Mouse (Mus musculus): ENCODE measurements at regions not wholly inside any gene's neighbourhood (a gene's known extent, or its start where the extent isn't known, plus 50 kb on each side); places are given as distances from the start of the nearest gene placed in this dataset.
"Not testable (repeated sequence)": the region's sequence is repeated elsewhere in the genome, so short reads cannot be mapped to it uniquely, and the experiment has no call there.

DNA sequence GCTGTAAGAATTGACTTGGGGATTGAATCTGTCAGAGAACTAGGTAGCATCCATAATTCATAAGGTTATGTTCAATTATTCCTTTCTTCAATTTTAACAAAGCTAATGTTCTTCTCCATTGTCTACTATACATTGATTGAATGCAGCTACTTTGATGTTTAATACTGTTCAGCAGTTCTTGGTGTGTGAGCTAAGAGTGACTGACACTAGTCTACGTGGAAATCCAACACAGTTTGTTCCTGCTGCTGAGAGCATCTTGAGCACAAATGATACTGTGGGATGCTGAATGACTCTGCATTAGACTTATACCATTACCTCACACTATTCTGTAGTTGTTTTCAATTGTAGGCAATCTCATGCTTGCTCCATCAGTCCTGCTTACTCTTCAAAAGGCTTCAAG, 249.4 kb upstream of the Akr1e1 start:
- ATAC-seq, result no peak

DNA sequence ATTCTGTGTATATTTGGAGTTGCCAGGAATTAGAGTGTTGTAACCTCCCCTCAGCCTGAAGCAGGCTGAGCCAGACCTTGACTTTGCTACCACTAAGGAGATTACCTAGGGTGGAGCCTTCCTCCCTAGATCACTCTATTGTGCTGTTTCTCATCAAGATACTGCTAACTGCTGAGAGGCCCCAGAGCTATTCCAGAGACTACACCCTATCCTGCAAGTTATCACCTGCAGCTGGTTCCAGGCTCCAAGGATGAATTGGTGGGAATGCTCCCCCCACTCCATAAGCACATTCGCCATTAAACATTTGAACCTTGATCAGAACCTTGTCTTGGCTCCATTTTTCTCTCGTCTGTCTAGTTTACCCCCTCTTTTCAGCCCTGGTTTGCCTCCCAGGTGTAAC, 230.5 kb upstream of the Akr1e1 start:
- not testable (repeated sequence) for ATAC-seq

DNA sequence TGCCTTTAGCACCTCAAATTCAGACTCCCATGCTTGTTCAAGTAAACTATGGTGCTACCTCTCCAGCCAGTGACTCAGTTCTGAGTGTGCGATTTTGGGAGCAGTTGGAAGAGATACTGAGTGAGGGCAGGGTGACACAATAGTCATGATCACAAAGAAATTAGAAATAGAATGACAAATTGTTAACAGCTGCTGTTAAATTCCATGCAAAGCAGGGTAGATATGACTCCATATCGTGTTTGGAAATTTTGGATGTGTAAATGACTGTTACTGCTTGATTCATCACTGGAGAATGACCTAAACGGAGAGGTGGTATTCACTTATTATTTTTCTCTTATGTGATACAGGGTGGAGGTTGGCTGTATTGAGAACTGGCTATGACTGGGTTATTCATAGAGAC, 217.8 kb upstream of the Akr1e1 start:
- ATAC-seq, result no peak

DNA sequence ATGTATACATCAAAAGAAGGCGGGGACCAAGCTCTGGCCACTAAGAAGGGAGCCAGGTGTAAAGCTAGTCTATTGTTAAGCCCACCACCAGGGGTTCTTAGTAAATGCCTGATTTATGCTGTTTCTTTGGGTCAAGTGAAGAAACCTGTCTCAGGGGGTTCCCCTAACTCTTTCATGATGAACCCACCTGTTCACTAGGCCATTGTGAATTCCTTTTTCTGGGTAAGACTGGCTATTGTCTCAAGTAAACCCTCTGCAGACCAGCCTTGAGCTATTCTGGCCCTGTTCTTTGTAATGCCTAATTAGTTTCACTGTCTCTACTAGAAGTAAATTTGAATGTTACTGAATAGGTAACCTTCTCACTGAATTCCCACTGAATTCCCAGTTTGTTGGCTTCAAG, 216.8 kb upstream of the Akr1e1 start:
- ATAC-seq, result not testable (repeated sequence)

DNA sequence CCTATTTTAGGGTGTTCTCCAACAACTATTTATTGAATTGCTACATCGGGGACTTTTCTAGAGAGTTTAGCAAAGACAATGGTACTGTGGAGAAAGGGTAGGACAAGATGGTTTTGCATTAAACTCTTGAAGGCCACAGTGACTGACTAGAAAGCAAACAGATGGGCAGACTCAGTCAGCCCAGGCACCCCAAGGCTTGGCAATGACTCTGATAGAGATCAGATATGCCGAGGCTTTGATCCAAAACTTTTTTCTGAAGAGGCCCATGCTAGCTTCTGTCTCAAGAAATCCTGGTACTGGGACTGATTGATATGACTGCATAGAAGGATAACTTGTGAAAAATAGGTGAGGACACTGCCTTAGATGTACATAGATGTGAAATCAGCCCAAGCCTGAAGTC, 197.9 kb upstream of the Akr1e1 start:
- no peak for ATAC-seq

DNA sequence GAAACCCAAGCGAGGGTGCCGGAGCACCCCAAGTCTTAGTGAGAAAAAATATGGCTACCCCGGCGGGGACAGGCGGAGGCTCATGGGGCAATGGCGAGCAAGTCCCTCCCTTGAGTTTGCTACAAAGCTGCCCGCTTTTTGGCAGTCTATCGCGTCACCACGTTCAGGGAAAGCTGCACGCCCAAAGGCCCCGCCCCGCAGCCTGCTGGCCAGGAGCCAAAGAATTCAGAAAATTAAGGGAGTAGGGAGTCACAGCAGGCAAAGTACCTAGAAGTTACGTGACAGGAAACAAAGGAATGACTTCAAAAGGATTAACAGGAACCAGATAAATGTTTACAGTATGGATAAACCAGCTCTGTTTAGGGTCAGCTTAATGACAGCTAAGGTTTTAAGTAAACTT, 191.7 kb upstream of the Akr1e1 start:
- ATAC-seq, result no peak

DNA sequence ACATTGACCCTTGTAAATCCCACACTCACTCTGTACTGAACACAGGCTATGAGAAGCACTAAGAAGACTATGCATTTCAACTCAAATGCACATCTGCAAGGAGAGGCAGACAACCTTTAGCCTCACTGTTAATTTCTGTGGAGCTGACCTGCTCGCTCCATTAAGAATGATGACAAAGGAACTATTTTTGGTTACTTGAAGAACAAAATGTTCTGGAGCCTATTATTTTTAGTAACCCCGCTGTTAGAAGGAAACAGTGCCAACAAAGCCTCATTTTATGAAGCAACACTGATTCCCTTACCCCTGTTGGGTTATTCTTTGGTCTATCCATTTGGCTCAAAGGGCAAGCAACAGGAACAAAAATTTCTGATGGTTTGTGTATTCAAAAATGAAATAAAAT, 182.2 kb upstream of the Akr1e1 start:
- ATAC-seq, result no peak

DNA sequence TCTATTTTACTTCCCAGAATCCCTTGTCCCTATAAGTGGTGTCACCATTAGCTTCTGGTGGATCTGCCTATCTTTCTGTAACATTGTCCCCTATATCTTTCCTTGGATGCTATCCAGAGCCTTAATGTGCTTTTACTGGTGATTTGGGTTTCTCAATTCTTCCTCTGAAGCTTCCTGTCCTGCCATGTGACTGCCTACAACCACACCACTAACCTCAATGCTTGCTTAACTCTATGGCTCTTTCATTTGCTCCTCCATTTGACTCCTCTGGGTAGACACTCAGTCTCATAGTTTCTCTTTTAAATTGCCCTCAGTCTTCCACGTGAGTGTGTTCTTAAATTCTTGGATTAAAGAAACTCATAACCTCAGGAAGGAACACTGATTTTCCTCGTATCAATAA, 181.4 kb upstream of the Akr1e1 start:
- no peak for ATAC-seq

DNA sequence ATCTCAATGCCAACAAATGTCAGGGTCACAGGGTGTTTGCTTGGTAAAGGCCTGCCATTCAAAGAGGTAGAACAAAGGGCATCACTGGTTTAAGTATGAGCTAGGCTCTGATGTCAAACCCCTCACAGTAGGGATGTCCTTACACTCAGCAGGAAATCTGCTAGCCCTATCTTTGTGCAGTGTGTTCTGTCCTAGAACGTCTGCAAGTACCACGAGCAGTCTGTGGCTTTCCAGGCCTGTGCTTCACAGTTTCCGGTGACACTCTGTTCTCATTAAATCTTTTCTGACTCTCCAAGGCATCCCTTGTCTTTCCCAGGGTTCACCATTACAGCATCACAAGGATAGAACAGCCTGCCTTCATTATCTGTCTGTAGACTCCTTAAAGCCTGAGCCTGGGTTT, 174.3 kb upstream of the Akr1e1 start:
- no peak for ATAC-seq

DNA sequence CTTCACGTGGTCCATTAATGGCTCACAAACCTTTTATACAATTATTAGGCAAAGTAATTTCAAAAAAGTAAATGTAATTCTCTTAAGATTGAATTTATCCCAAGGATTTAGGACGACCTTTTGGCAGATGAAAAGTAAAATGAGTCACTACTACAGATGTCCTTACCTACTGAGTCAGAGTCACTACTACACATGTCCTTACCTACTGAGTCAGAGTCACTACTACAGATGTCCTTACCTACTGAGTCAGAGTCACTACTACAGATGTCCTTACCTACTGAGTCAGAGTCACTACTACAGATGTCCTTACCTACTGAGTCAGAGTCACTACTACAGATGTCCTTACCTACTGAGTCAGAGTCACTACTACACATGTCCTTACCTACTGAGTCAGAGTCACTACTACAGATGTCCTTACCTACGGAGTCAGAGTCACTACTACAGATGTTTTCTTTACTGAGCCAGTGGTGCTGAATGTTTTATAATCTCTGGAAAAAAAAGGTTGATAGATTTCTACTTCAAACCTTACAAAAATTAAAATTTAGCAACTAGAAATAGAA, 169.4 kb upstream of the Akr1e1 start:
- not testable (repeated sequence) for ATAC-seq

DNA sequence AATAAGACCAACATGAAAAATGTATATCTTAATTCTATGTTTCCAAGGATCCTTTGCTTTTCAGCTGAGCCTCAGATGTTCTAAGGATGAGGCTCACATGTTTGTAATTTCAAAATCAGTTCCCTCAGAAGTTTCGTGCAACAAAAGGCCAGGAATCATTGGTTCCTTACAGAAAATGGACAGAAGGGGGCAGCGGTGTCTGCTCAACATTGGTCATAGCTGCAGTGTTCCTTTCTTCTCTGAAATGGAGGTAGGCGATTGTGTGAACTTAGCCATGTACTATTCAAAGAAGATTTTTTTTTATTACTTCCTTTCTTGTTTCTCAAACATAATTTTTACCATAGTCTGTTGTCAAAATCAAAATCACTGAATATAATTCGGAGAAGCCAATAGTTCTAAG, 167.9 kb upstream of the Akr1e1 start:
- peak; percentile 74 for ATAC-seq

DNA sequence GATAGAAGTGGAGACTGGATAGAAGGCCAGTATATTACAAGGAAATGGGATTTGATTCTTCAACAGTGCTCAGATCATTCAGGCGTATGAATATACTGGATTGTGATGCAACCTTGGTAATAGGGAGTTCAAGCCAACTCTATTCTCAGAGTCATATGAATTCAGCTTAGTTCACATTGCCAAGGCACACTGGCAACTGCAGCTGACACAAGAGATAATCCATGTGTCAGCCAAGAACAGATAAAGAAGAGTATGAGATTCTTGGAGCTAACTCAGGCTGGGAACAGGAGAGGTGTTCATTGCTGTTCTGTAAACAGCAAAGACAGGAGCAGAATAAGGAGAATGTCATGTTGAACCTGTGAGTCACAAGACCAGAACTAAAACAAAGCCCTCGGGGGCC, 163.3 kb upstream of the Akr1e1 start:
- no peak for ATAC-seq

DNA sequence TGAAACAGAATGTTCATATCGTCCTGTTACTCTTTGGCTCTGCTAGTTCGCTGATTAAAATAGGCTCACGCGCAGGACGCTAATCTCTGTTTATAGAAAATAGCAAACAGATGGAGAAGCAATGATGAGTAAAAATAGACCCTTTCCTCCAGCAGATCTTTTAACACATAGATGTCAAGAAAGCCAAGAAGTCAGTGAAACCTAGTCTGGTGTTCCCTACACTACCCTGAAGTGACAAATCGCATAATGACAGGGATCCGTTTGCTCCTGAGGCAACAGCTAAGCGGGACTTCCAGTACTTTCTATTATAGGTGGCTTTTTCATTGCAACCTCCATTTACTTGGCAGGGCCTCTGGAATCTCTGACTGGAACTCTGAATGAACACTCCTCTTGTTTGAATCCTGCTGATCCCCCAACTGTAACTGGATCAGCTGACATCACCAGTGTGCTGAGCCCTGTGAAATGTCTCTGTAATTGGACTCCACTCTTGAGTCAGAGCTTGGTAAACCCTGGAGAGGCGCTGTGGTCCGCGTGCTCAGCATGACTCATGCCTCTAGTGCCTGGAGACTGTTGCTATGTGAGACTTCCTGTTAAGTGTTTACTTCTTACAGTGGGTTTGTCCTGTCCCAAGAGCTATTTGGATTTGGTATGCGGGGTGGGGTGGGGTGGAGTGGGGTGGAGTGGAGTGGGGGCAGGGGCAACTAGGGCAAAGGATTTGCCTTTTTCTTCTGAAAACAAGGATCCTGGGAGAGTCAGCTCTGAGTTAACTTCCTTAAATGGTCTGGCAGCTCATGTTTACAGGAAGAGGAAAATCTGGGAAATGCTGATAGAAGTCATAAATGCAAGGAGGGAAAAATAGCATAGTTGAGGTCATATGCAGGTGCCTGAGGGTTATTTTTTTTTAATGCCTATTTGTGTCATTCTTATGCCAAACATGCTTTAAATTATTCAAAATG, 162.4 kb upstream of the Akr1e1 start:
- ATAC-seq, result peak; percentile 99

DNA sequence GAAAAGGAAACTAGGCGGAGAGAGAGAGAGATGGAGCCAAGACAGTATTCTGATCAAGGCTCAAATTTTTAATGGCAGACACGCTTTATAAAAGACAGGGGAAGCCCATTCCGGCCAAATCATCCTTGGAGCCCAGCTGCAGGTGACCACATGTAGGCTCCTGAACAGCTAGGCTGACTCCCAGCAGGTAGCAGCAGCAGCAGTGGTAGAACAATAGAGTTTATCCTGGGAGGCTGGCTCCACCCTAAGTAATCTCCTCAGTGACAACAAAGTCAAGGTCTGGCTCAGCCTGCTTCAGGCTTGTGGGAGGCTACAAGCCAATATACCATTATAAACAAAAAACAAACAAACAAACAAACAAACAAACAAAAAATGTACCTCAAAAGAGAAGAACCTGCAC, 151.0 kb upstream of the Akr1e1 start:
- ATAC-seq, result no peak

DNA sequence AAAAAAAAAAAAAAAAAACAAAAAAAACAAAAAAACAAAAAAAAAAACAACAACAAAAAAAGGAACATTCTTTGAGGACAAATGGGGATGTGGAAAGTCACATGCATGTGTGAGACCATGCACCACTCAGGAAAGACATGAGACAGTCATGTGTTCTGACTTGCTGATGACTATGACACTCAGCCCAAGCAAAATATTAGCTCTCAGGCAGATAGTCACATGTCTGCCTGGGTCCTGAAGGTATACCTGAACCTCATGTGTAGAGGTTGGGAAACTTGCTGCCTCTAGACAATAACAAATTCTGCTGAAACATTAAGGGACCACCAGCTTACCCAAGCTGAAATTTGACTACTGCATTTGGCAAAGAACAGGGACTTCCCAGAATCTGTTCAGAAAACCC, 147.6 kb upstream of the Akr1e1 start:
- no peak for ATAC-seq

DNA sequence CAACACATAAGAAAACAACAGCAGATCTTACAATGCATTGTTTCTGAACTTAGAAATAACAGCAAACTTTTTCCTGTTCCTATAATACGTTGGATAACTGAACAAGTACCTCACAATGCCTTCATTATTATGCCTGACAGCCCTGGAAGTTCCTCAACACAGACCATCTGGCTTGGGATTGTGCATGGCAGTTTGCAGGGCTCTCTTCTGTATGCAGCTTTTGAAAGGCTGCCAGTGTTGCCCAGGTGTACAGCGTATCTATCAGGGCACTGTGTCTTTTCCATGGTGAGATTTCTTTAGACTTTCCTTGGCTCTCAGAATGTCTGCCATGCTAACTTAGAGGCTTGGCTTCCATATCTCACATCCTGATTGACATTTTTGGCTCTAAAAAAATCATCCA, 134.0 kb upstream of the Akr1e1 start:
- no peak for ATAC-seq

DNA sequence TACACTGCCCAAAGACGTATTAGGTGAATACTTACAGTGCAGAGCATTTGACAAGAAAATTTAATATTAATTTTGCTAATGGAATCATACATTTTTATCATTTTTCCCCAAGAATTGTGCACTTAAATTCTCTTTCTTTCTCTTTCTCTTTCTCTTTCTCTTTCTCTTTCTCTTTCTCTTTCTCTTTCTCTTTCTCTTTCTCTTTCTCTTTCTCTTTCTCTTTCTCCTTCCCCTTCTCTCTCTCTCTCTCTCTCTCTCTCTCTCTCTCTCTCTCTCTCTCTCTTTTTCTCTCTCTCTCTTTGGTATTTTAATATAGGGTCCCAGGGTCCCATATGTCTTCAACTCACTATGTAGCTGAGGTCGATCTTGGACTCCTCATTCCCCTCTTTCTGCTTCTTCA, 107.3 kb upstream of the Akr1e1 start:
- ATAC-seq, result not testable (repeated sequence)

DNA sequence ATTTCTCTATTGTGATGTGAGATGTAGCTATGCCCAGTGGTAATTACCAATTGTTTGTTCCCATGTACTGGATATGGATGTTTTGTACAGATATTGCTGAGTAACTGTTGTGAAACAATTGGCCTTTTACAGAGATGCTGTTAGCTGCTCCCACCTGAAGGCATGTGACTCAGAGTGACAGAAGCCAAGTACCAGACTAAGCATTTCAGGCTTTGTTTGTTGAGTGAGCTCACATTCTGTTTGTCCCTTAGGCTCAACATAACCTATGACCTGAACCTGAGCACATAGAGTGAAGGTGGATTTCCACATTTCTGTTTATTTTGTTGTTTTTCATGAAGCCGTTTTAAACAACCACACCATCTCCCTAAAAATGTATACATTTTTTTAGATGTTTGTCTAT, 105.8 kb upstream of the Akr1e1 start:
- ATAC-seq, result no peak

DNA sequence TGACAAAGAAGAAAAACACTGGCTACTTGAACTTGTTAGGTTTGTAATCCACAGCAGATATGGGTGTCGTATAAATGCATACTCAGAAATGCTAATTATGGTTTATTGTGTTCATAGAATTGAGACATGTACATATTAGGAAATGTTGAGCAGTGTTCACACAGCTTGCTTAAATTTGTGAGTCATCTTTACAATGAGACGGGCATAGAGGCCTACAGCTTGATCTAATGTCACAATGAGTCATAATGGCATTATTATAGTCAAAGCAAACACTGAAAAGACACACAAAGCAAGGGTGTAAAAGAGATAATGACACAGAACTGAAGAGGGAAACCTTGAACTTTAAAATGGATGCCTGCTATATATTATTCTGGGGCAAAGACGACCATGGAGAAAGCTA, 103.7 kb upstream of the Akr1e1 start:
- ATAC-seq, result no peak

DNA sequence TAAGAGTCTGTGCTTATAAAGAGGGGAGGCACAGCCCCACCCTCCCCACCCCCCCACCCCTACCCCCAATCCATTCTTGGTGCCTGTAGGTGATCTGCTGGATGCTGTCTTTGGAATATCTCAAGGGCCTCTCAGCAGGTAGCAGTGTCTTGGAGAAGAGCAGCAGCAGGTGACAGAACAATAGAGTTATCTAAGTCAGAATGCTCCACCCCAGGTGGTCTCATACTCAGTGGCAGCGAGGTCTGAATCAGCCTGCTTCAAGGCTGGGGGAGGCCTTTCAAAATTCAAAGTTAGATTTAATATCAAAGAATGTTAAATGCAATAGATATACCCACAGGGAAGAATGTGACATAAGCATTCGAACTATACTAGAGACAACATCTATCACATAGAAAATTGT, 90.6 kb upstream of the Akr1e1 start:
- not testable (repeated sequence) for ATAC-seq

DNA sequence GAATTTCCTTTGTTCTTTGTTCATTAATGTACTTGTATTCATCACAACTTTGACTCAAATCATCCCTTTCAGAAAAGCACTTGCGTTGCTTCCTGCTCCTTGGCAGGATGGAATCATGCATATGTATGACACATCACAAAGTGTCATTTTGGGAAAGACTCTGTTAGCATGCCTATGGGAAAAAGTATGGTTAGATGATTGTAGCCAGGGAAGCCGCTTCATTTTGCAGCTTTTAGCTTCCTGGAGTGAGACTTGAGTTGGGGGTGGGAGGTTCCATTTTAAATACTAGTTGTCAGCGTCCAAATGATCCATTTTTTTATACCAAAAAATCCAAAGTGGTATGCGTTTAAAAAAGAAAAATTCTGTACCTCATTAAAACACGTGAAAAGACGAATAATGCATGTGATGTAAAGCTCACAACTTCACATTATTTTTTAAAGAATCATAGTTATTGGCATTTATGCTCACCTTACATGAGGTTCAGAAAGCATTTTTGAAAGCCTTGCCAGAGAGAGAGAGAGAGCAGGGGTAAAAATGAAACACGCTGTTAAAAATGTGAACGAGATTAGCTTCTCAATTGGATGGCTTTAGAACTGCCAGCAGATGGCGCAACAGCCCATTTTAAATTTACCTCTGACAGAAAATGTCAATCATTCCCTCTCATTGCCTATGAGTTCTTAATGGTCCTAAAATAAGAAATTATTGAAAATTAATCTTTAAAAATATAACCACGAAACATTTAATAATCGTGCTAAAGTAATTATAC, 57.6 kb upstream of the Akr1e1 start:
- peak; percentile 48 for ATAC-seq

DNA sequence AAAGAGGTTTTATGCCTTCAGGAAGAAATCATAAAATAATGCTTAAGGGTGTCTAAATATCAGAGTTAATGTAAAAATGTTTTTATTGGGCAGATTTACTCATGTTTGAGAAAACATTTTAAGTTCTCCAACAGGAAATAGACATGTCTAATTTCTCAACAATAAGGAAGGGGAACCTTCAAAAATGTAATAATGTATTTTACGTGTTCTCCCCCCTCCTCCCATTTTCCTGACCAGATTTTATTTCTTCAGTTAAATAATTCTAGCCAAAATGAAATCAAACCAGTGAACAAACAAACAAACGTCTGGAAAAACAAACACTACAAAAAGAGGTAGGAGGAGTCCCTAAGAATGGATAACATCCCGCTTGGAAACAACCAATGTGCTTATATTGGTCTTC, 54.4 kb upstream of the Akr1e1 start:
- no peak for ATAC-seq

DNA sequence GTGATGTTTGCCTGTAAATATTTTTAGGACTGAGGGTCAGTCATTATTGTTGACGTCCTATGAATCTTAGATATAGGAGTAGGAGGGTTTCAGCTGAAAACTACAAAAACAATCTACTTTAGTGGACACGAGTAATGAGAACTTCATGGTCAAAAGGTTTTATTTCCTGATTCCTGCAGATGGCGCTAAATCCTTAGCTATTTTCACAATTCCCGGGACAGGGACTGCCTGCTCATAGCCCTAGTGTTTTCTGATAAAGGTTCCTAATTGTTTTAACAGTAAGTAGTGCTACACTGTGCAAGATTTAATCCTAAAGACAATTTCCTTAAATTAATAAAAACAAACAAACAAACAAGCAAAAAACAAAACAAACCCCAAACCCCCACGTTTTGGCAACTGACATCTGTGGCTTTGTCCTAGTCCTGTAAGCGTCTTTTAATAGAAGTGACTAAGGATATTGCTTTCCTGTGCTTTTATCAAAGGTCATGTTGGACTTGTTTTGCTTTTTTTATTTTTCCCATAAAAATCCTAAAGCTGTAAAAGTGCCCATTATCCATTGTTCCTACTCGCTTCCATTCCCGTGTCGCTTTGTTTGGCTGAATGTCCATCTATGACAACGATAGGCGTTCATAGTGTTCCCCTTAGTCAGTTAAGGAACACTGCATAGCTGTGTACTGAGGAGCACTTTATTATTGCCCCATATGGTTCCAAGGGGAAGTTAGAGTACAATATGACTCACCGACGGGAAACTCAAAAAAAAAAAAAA, 53.5 kb upstream of the Akr1e1 start:
- no peak for ATAC-seq
